Mouse (Mus musculus): ENCODE measurements at regions not wholly inside any gene's neighbourhood (a gene's known extent, or its start where the extent isn't known, plus 50 kb on each side); places are given as distances from the start of the nearest gene placed in this dataset.

DNA sequence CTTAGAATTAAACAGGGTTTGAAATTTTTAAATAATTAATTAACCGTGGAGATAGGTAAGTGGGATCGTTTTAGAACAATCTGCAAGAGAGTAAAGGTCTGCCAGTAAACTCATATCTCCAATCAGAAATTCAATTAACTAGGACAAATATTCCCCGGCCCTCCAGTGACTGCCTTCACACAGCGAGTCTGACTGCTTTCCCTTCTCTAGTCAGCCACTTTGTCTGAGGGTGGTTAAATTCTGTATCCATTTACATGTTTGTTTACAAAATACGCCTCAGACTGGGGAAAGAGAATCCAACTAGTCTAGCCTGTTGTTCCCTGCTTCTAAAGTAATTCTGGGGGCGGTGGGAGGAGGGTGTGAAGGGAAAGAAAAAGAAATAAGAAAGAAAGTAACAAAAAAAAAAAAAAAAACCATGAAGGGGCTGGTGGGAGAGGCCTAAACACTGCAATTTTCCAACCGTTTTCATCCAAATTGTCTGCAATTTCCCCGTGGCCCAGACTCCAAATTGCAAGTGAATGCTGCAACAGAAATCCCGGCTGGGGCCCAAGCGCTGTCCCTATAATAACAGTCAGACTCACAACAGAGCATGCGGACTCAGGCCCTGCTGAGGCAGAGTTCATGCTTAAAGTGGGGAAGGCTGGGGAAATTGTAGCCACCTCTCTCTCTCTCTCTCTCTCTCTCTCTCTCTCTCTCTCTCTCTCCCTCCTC, 336.3 kb downstream of the Gm9195 start:
- ATAC-seq (replicated peaks; ENCODE audit: low FRiP score, low read depth) (no peak), DNase-seq (ENCODE audit: low spot score) (no peak)
- H3K27ac ChIP-seq, result no peak overlapping the region
- 38% methylated on average over 11 of the region's 11 CpGs for WGBS
- no peaks in the 10 kb centered on the region for H3K27me3 ChIP-seq (ENCODE audit: insufficient read depth, low read length)
- H3K4me1 ChIP-seq (replicated peaks; ENCODE audit: insufficient read depth, low read length), result 0 out of 2 replicates have a peak, but pooled peaks cover 3% of the 10 kb centered on the region
- H3K9ac ChIP-seq (ENCODE audit: low read depth, low read length), result no peak overlapping the region
- no peaks in the 10 kb centered on the region for H3K36me3 ChIP-seq (ENCODE audit: insufficient read depth, low read length)
- H3K4me3 ChIP-seq (replicated peaks; ENCODE audit: low read depth, low read length), result no peak overlapping the region
- no peak overlapping the region for H3K4me2 ChIP-seq (ENCODE audit: low read length)
- no peak for TF ChIP-seq CTCF (IDR thresholded peaks at IDR 0.05; ENCODE audit: low read depth)
- H3K9me3 ChIP-seq (replicated peaks; ENCODE audit: low read length), result no peaks in the 10 kb centered on the region

DNA sequence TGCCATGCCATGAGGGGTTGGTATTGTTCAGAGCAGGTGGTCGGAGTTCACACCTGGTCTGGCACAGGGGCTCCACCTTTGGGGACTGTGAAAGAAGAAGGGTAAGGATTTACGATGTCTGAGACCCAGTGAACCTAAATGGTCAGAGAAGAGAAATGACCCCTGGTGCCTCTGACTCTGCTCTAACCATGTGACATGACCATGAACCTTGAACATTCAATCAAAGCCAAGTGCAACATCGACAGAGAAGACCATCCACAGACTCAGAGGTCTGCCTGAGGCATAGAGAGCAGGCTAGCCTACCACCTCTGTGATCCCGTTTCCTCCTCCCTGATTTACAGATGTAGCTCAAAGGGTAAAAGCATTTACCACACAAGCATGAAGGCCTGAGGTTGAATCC, 340.0 kb downstream of the Gm9195 start:
- no peak overlapping the region for H3K4me3 ChIP-seq (replicated peaks; ENCODE audit: low read depth, low read length)
- ATAC-seq (replicated peaks; ENCODE audit: low FRiP score, low read depth) (no peak), DNase-seq (ENCODE audit: low spot score) (no peak)

DNA sequence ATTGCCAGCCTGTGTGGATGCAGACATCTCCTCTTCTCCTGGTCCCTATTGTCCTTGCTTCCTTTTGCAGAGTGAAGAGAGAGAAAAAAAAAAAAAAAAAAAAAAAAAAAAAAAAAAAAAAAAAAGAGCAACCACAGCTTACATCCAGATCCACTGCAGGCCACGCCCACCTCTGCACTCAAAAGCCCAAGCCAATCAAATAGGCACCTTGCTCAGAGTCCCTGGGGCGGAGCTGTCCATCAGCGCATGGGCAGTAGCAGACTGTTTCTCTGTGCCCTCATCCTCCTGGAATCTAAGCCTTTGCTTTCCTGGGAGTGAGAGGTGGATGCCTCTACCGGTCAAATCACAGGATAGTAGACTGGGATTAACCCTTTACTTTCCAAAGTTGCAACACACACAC, 342.2 kb downstream of the Gm9195 start:
- no peaks in the 10 kb centered on the region for H3K4me1 ChIP-seq (replicated peaks; ENCODE audit: insufficient read depth, low read length)
- ATAC-seq (replicated peaks; ENCODE audit: low FRiP score, low read depth) (peak; percentile 68), DNase-seq (ENCODE audit: low spot score) (peak; percentile 79)
- H3K4me3 ChIP-seq (replicated peaks; ENCODE audit: low read depth, low read length), result no peak overlapping the region
- TF ChIP-seq CTCF (IDR thresholded peaks at IDR 0.05; ENCODE audit: low read depth), result no peak
- H3K9ac ChIP-seq (ENCODE audit: low read depth, low read length), result no peak overlapping the region
- no peak overlapping the region for H3K4me2 ChIP-seq (ENCODE audit: low read length)
- no peak overlapping the region for H3K27ac ChIP-seq
- H3K9me3 ChIP-seq (replicated peaks; ENCODE audit: low read length), result no peaks in the 10 kb centered on the region
- H3K36me3 ChIP-seq (ENCODE audit: insufficient read depth, low read length), result no peaks in the 10 kb centered on the region
- no peaks in the 10 kb centered on the region for H3K27me3 ChIP-seq (ENCODE audit: insufficient read depth, low read length)
- WGBS, result 27% methylated on average over 4 of the region's 4 CpGs

More for the DNA sequence above, 340.0 kb downstream of the Gm9195 start:
- no peak for TF ChIP-seq CTCF (IDR thresholded peaks at IDR 0.05; ENCODE audit: low read depth)
- Histone ChIP-seq H3K4me2 (ENCODE audit: low read length) (no peak overlapping the region), H3K4me1 (replicated peaks; ENCODE audit: insufficient read depth, low read length) (no peaks in the 10 kb centered on the region), H3K36me3 (ENCODE audit: insufficient read depth, low read length) (no peaks in the 10 kb centered on the region), H3K9me3 (replicated peaks; ENCODE audit: low read length) (no peaks in the 10 kb centered on the region), H3K27me3 (ENCODE audit: insufficient read depth, low read length) (no peaks in the 10 kb centered on the region), H3K9ac (ENCODE audit: low read depth, low read length) (no peak overlapping the region), H3K27ac (no peak overlapping the region)
- 55% methylated on average over 4 of the region's 4 CpGs for WGBS

DNA sequence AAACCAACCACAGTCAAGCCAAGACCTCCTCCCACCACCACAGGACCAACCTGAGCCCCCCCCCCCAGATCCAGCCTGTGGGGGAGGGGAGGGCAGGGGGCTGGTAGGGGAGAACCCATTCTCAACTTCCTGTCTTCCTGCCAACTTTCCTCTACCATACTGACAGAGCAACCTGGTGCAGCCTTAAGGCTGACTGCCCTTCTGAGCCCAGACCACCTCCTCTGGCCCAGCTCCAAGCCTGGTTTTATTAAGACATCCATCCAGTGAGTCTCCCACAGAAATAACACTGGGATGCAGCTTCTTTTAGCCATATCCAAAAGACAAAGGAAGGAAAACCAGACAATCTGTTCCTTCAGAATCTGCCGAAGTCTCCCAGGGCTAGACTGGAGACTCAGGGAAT, 342.8 kb downstream of the Gm9195 start:
- Histone ChIP-seq H3K4me3 (replicated peaks; ENCODE audit: low read depth, low read length) (no peak overlapping the region), H3K9ac (ENCODE audit: low read depth, low read length) (no peak overlapping the region), H3K4me2 (ENCODE audit: low read length) (no peak overlapping the region), H3K4me1 (replicated peaks; ENCODE audit: insufficient read depth, low read length) (no peaks in the 10 kb centered on the region), H3K27ac (no peak overlapping the region), H3K27me3 (ENCODE audit: insufficient read depth, low read length) (no peaks in the 10 kb centered on the region), H3K9me3 (replicated peaks; ENCODE audit: low read length) (no peaks in the 10 kb centered on the region), H3K36me3 (ENCODE audit: insufficient read depth, low read length) (no peaks in the 10 kb centered on the region)
- TF ChIP-seq CTCF (IDR thresholded peaks at IDR 0.05; ENCODE audit: low read depth), result no peak
- WGBS, result 72% methylated on average over 1 of the region's 1 CpGs
- ATAC-seq (replicated peaks; ENCODE audit: low FRiP score, low read depth), result no peak
- no peak for DNase-seq (ENCODE audit: low spot score)

DNA sequence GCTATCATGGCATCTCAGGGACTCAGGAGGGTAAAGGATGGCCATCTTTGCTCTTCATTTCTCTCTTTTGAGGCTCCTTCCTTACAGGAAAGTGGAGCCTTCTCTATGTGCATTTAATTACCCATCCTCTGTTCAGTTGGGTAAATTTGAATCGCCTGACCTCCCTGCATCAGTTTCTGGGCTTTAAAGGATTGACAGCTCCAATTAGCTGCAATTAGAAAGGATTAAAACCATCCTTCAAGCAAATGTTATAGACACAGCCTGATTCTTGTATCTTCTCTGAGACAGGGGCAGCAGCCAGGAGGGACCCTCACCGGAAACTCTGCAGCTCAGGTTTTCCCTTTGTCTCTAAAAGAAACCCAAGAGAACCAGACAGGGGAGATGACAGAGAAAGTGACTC, 345.3 kb downstream of the Gm9195 start:
- TF ChIP-seq CTCF (IDR thresholded peaks at IDR 0.05; ENCODE audit: low read depth), result no peak
- Histone ChIP-seq H3K27ac (no peak overlapping the region), H3K4me2 (ENCODE audit: low read length) (no peak overlapping the region), H3K4me3 (replicated peaks; ENCODE audit: low read depth, low read length) (no peak overlapping the region), H3K9me3 (replicated peaks; ENCODE audit: low read length) (no peaks in the 10 kb centered on the region), H3K36me3 (ENCODE audit: insufficient read depth, low read length) (no peaks in the 10 kb centered on the region), H3K9ac (ENCODE audit: low read depth, low read length) (no peak overlapping the region), H3K4me1 (replicated peaks; ENCODE audit: insufficient read depth, low read length) (no peaks in the 10 kb centered on the region), H3K27me3 (ENCODE audit: insufficient read depth, low read length) (no peaks in the 10 kb centered on the region)
- WGBS, result 64% methylated on average over 2 of the region's 2 CpGs
- DNase-seq (ENCODE audit: low spot score) (no peak), ATAC-seq (replicated peaks; ENCODE audit: low FRiP score, low read depth) (no peak)

DNA sequence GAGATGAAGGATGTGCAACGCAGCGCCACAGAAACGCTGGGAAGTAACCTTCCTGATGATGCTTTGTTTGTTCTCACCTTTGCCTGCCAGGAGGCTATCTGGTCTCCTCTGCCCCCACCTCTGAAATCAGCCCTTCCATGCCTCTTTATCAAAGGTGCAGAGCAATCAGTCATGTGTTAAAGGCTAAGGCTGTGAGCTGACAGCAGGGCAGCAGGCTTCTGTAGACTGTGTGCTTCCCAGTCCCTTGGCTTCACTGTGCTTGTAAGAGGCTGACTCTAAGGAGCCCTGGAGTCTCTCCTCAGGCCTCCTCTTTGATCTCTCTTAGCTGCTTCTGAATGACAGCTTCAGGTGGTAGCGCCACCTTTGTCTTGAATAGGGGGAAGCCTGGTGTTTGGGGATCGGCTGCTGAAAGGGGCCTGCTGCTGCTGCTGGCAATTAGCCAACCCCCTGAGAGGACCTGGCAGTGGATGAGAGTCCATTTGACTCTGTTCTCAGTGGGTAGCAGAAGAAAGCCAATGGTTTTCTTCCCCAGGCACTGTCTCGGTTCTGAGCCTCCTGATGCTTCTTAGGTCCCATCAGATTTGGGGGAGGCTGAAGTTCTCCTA, 348.7 kb downstream of the Gm9195 start:
- H3K4me3 ChIP-seq (replicated peaks; ENCODE audit: low read depth, low read length), result no peak overlapping the region
- WGBS, result 22% methylated on average over 6 of the region's 6 CpGs
- DNase-seq (ENCODE audit: low spot score), result no peak
- H3K4me2 ChIP-seq (ENCODE audit: low read length), result no peak overlapping the region
- H3K9ac ChIP-seq (ENCODE audit: low read depth, low read length), result no peak overlapping the region
- no peaks in the 10 kb centered on the region for H3K4me1 ChIP-seq (replicated peaks; ENCODE audit: insufficient read depth, low read length)
- TF ChIP-seq CTCF (IDR thresholded peaks at IDR 0.05; ENCODE audit: low read depth), result no peak
- H3K27ac ChIP-seq, result no peak overlapping the region
- H3K27me3 ChIP-seq (ENCODE audit: insufficient read depth, low read length), result no peaks in the 10 kb centered on the region
- no peaks in the 10 kb centered on the region for H3K36me3 ChIP-seq (ENCODE audit: insufficient read depth, low read length)
- no peaks in the 10 kb centered on the region for H3K9me3 ChIP-seq (replicated peaks; ENCODE audit: low read length)
- no peak for ATAC-seq (replicated peaks; ENCODE audit: low FRiP score, low read depth)

All from kidney, postnatal 0 days (tissue).